Mouse (Mus musculus) kidney, postnatal 0 days (tissue): Measurements from ENCODE around the gene Wnt3a. TPM values are rescaled to one million over a fixed set of nuclear protein-coding genes. Genes with fewer than 3 reads are reported as not detected.
A peak's percentile ranks its signal among the peaks of the same experiment; 100 is the strongest.

Experiments used
- ATAC-seq: fragments of 200-750 bp; cut with Nextera tagmentation; replicated peaks from 2 replicates; pipeline ENCODE4 v1.8.0; 2017; ENCODE audit warnings: low read depth, moderate number of reproducible peaks, moderate TSS enrichment, moderate library complexity; ENCODE audit not compliant: low FRiP score
- DNase-seq: peaks from one replicate; pipeline ENCODE4 v3.0.0-alpha.2; 2016; ENCODE audit warnings: low spot score
- H3K27ac ChIP-seq: fragments of 300-500 bp; sonication (generic); 2 replicates; pipeline ENCODE4 v1.5.1; 2014; ENCODE audit warnings: mild to moderate bottlenecking
- H3K27me3 ChIP-seq: fragments of 300-500 bp; sonication (generic); 2 replicates; pipeline ENCODE4 v1.6.1; 2014; ENCODE audit warnings: low read length, mixed read lengths; ENCODE audit not compliant: insufficient read depth
- H3K36me3 ChIP-seq: fragments of 300-500 bp; sonication (generic); 2 replicates; pipeline ENCODE4 v1.6.1; 2014; ENCODE audit warnings: low read length, mixed read lengths; ENCODE audit not compliant: insufficient read depth
- H3K4me1 ChIP-seq: fragments of 300-500 bp; sonication (generic); replicated peaks from 2 replicates; pipeline ENCODE4 v1.6.1; 2014; ENCODE audit warnings: antibody characterized with exemption, low read length, mixed read lengths; ENCODE audit not compliant: insufficient read depth
- H3K4me2 ChIP-seq: fragments of 300-500 bp; sonication (generic); 2 replicates; pipeline ENCODE4 v1.6.1; 2014; ENCODE audit warnings: mild to moderate bottlenecking, low read length, moderate library complexity, mixed read lengths
- H3K4me3 ChIP-seq: fragments of 300-500 bp; sonication (generic); replicated peaks from 2 replicates; pipeline ENCODE4 v1.5.1; 2014; ENCODE audit warnings: low read depth, low read length
- H3K9ac ChIP-seq: fragments of 300-500 bp; sonication (generic); 2 replicates; pipeline ENCODE4 v1.6.1; 2014; ENCODE audit warnings: low read depth, low read length
- H3K9me3 ChIP-seq: fragments of 300-500 bp; sonication (generic); replicated peaks from 2 replicates; pipeline ENCODE4 v1.6.1; 2016; ENCODE audit warnings: low read length, inconsistent platforms, mixed read lengths
- CTCF ChIP-seq: IDR thresholded peaks from 2 replicates; pipeline ENCODE4 v1.5.1; 2016; ENCODE audit warnings: antibody characterized with exemption, low read depth, mild to moderate bottlenecking, moderate library complexity
- WGBS: fragments of 180-500 bp; shearing (Covaris S2); extraction: QIAGEN DNeasy Blood & Tissue Kit; methylation state at CpG from one replicate; pipeline ENCODE4 v1.1.7; 2014; 5-methylcytosine and 5-hydroxymethylcytosine counted together
- polyA plus RNA-seq: library from polyadenylated mRNA; unstranded; fragments of >200 nt; fragmentation: Nextera tagmentation; extraction: Ambion mirVana; gene quantifications from 2 replicates; pipeline ENCODE4 v1.2.1, GENCODE M21; 2015

Wnt3a gene
- polyA plus RNA-seq, 1 experiment from 2014 or later, result not detected

DNA sequence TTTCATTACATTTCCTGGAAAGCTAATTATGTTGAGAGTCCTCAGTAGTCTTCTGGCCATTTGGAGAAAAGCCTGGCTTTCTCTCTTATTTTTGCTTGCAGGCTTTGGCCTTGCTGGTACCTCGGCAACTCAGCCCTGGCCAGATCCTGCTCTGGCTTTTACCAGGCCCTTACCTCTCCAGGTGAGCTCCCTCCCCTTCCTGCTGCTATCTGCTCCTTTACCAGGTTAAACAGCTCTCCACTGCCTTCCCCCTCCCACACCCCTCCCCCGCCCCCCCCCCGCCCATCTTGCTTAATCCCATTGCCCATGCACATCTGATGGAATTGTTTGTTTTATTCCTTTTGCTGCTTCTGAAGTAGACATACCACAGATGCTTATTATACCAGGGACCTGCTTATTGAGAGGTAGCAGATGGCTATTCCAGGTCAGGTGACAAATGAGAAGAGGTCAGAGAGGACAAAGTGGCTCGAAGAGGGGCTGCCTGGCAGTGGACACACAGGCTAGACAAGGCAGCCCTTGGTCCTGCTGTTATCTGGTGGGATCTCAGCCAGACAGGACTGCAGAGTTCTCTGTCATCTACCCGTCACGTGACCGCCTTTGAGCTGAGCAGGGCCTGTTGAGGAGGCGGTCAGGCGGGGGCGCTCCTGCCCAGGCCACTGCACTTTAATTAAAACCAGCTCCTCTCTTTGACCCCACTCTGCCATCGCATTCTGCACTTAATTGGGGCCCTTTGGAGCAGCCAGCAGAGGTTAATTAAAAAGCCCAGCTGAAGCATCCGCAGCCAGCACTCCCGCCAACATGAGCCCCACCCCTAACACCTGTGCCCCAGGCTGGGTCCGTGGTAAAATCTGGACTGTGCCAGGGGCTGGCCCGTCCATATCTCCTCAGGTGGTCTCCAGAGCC, 51.8 kb downstream of the Wnt3a start:
- H3K27me3 ChIP-seq, result no peaks in the 10 kb centered on the region; the same call in 1 of the 2 replicates
- no peak overlapping the region for H3K27ac ChIP-seq
- H3K9ac ChIP-seq, result no peak overlapping the region
- no peak overlapping the region for H3K4me3 ChIP-seq
- WGBS, result 5% methylated on average over 14 of the region's 15 CpGs
- DNase-seq (peak; percentile 80), ATAC-seq (peak; percentile 76)
- peak; percentile 74 for TF ChIP-seq CTCF
- no peaks in the 10 kb centered on the region; the same call in 1 of the 2 replicates for H3K4me1 ChIP-seq
- H3K36me3 ChIP-seq, result no peaks in the 10 kb centered on the region
- H3K9me3 ChIP-seq, result no peaks in the 10 kb centered on the region
- H3K4me2 ChIP-seq, result no peak overlapping the region

DNA sequence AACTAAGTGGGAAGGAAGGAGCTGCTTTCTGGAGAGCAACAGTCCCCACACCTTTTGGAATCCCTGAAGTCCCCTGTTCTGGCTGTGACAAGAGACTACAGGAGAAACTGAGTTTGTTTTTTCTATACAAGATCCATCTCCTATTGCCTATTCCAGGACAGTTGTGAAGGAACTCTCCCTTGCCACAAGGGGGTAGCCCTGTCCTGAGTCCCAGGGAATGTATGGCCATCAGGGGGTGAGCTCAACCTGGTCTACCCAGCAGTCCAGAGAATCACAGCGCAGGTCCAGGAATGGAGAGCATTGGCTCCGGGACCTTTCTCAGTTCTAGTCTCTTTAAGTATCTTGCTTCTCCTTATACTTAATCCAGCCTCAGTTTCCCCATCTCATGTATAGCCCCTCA, 57.8 kb downstream of the Wnt3a start:
- Histone ChIP-seq H3K27me3 (no peaks in the 10 kb centered on the region; the same call in 1 of the 2 replicates), H3K9me3 (no peaks in the 10 kb centered on the region), H3K4me2 (no peak overlapping the region), H3K27ac (no peak overlapping the region), H3K9ac (no peak overlapping the region), H3K4me1 (peaks cover 6% of the 10 kb centered on the region; the same call in 1 of the 2 replicates), H3K36me3 (no peaks in the 10 kb centered on the region), H3K4me3 (no peak overlapping the region)
- DNase-seq, result no peak
- TF ChIP-seq CTCF, result peak; percentile 57
- 68% methylated on average over 2 of the region's 2 CpGs for WGBS
- no peak for ATAC-seq

DNA sequence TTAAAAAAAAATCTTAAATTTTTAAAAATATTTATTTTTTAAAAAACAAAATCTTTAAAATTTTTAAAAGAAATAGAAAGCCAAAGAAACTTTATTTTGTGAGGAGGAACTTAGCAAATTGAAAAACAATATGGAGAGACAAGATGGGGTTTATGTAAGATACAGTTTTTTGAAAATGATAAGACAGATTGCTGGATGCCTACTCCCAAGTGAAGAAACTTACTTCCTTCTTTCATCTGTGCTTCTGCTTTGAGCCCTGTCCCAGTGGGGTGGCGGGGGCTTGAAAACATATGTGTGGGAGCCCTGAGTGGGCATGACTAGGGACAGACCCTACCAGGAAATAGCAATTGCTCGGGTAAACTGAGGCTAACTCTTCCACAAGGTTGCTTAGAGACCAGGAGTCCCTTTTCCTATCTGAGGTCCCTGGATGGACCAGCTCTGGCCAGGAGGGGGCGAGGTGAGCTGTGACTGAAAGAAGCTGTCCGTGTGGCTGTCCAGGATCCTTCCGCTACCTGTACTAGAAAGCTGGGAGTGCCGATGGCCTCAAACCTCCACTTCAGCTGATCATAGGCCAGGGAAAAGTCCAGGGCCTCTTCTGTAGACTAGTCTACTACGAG, 60.3 kb downstream of the Wnt3a start:
- 12% methylated on average over 7 of the region's 7 CpGs for WGBS
- peak; percentile 82 for TF ChIP-seq CTCF
- DNase-seq (peak; percentile 67), ATAC-seq (no peak)
- no peak overlapping the region for H3K27ac ChIP-seq
- H3K27me3 ChIP-seq, result no peaks in the 10 kb centered on the region; the same call in 1 of the 2 replicates
- no peak overlapping the region for H3K4me3 ChIP-seq
- no peaks in the 10 kb centered on the region for H3K36me3 ChIP-seq
- no peak overlapping the region for H3K4me2 ChIP-seq
- H3K9me3 ChIP-seq, result no peaks in the 10 kb centered on the region
- peaks cover 13% of the 10 kb centered on the region for H3K4me1 ChIP-seq
- no peak overlapping the region for H3K9ac ChIP-seq

DNA sequence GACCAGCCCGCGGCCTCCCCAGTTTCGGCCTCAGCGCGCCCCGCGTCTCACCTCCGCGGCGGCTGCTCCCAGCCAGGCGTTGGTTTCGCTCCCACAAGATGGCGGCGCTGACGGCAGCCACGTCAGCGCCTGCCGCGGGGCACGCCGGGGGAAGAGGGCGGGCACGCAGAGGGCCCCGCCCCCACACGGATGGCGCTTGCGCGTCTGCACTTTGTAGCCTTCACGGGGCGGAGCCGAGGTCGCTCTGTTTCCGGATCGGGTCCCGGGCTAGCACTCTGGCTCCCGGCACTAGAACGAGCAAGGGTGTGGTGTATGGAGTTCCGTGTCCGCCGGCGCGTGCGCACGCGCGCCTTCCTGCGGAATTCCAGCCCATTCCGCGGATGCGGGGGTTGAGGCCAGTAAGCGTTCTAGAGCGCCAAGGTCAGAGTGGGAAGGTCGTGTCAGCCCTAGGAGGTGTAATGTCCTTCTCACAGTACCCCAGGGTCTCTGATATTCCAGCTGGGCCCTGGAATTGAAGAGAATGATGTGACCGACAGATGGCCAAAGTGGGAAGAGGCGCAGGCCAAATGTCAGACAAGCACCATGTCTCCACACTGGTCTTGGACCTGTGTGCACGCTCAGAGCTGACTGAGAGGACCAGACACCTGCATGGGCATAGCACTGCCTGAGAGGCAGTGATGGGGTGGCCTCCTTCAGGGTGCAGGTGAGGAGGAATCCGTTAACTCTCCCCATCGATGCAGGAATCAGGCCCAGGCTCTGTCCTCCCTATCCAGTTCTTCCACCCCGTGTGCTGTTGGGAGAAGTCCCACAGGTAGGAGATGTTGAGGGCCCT, 62.2 kb downstream of the Wnt3a start, which contains the start of gene Arf1:
Gene Arf1 (minus strand): TSS at position 149 of the 832 bp plus-strand sequence.
- peak within 1 kb of the TSS; percentile 76 for H3K4me2 ChIP-seq
- WGBS, result 4% methylated on average over 59 of the region's 59 CpGs
- no peaks in the 10 kb centered on the region for H3K36me3 ChIP-seq
- peak within 1 kb of the TSS; percentile 96 for H3K4me3 ChIP-seq
- ATAC-seq (peak; percentile 94), DNase-seq (peak; percentile 97)
- TF ChIP-seq CTCF, result no peak
- peak within 1 kb of the TSS; percentile 99 for H3K27ac ChIP-seq
- no peaks in the 10 kb centered on the region for H3K27me3 ChIP-seq
- peak within 1 kb of the TSS; percentile 94 for H3K9ac ChIP-seq
- H3K4me1 ChIP-seq, result peaks cover 20% of the 10 kb centered on the region
- H3K9me3 ChIP-seq, result no peaks in the 10 kb centered on the region

DNA sequence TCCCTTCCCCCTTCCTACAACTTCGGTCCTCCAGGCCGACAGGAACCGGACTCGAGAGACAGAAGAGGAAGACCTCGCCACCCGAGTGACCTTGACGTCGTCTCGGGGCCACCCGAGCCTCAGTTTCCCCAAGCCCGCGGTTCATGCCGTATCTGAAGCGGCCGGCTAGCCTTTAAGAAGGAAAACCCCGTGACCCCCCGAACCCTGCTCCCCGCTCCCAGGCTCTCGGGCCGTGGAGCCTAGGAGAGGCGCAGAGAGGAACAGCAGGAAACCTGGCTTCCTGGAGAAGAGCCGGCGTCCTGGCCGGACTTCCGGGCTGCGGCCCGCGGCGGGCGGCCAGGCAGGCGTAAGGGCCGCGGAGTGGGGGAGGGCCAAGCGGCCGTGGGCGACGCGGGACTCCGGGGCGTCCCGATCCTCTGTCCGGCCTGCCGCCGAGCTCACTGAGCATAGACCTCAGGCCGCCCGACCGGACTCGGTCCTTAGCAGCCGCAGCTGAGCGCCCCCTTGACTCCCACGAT, 62.9 kb downstream of the Wnt3a start:
- Histone ChIP-seq H3K9me3 (no peaks in the 10 kb centered on the region), H3K9ac (peak overlapping the region; percentile 94), H3K27me3 (no peaks in the 10 kb centered on the region), H3K4me1 (peaks cover 26% of the 10 kb centered on the region), H3K4me2 (peak overlapping the region; percentile 76), H3K4me3 (peak overlapping the region; percentile 96), H3K36me3 (no peaks in the 10 kb centered on the region), H3K27ac (peak overlapping the region; percentile 99)
- DNase-seq, result peak; percentile 67
- no peak for TF ChIP-seq CTCF
- ATAC-seq, result peak; percentile 81
- under 1% methylated on average over 48 of the region's 51 CpGs for WGBS
